Mouse (Mus musculus): ENCODE results near the gene Gatad2a. TPM values are rescaled to one million over a fixed set of nuclear protein-coding genes. Genes with fewer than 3 reads are reported as not detected.
A peak's percentile ranks its signal among the peaks of the same experiment; 100 is the strongest.
"Not testable (repeated sequence)": the region's sequence is repeated elsewhere in the genome, so short reads cannot be mapped to it uniquely, and the experiment has no call there.

Gatad2a gene
- polyA plus RNA-seq, 1 experiment from 2014 or later, result 26.8 TPM

DNA sequence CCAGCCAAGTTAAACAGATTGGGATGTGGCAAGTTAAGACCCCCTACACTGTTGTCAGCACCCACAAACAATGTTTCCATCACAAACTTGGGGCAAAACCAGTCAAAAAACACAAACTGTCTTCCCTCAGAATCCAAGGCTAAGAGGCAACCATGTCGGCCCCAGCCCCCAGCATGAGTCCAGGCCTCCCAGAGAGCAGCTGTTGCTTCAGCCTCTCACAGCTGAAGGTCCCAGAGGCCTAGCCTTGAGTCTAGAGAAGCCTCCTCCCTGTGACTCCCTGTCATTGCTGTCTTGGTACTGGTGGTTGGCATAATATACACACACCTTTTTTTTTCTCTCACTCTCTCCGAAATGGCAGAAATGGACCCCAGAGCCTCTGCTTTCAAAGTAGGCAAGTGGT, 39.5 kb downstream of the Gatad2a start:
- WGBS, result 56% methylated on average over 2 of the region's 2 CpGs
- no peaks in the 10 kb centered on the region for H3K27me3 ChIP-seq (ENCODE audit: control insufficient read depth, insufficient read depth, low read length)
- H3K9ac ChIP-seq (ENCODE audit: low read length), result no peak overlapping the region
- H3K4me2 ChIP-seq (ENCODE audit: low read depth, low read length), result no peak overlapping the region
- no peak overlapping the region for H3K4me3 ChIP-seq (ENCODE audit: low read length)
- no peak overlapping the region for H3K27ac ChIP-seq (ENCODE audit: low read length)
- H3K36me3 ChIP-seq (ENCODE audit: control insufficient read depth, insufficient read depth), result no peaks in the 10 kb centered on the region
- H3K4me1 ChIP-seq (ENCODE audit: control insufficient read depth, insufficient read depth, low read length), result peaks cover 45% of the 10 kb centered on the region
- ATAC-seq (replicated peaks; ENCODE audit: extremely low read depth, insufficient read depth, low FRiP score), result no peak
- no peaks in the 10 kb centered on the region for H3K9me3 ChIP-seq (replicated peaks; ENCODE audit: control insufficient read depth, low read length)

DNA sequence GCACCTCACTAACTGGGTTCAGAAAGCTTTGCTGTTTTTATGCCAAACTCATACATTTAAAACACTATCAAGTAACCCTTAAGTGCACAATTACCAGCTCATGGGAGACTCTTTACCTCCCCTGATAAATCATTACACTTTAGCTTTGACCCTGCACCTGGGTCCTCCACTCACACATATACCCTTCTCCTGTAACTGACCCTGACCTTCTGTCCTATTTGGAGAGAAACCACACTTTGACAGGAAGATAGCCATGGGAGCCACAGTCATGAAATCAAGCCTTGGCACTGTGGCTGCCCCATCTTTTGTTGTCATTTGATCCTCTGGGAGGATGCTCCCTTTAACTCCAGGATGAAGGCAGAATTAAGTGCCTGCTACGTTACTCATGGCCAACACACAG, 41.5 kb downstream of the Gatad2a start:
- no peak for ATAC-seq (replicated peaks; ENCODE audit: extremely low read depth, insufficient read depth, low FRiP score)
- no peak overlapping the region for H3K4me3 ChIP-seq (ENCODE audit: low read length)
- peaks cover 42% of the 10 kb centered on the region for H3K4me1 ChIP-seq (ENCODE audit: control insufficient read depth, insufficient read depth, low read length)
- no peaks in the 10 kb centered on the region for H3K27me3 ChIP-seq (ENCODE audit: control insufficient read depth, insufficient read depth, low read length)
- H3K36me3 ChIP-seq (ENCODE audit: control insufficient read depth, insufficient read depth), result no peaks in the 10 kb centered on the region
- H3K27ac ChIP-seq (ENCODE audit: low read length), result no peak overlapping the region
- H3K4me2 ChIP-seq (ENCODE audit: low read depth, low read length), result no peak overlapping the region
- WGBS, result 54% methylated on average over 1 of the region's 1 CpGs
- H3K9ac ChIP-seq (ENCODE audit: low read length), result no peak overlapping the region
- no peaks in the 10 kb centered on the region for H3K9me3 ChIP-seq (replicated peaks; ENCODE audit: control insufficient read depth, low read length)

DNA sequence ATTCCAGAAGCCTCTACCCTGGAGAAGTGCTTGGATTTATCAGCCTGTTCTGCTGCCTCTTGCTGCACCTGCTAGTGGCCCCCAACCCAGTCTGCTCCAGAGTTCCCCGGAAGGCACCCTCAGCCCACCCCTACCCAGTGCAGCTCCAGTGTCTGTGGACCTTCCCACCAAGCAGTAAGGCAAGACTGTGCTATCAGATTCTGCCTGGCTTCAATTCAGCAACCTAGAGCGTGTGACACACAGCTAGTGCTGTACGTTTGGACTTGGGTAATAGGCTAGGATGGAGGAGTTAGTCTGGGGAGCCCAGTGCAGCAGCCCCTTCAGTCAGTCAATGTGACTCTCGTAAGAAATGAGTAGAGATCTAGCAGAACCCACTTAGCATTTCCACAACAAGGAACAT, 42.0 kb downstream of the Gatad2a start:
- H3K4me3 ChIP-seq (ENCODE audit: low read length), result no peak overlapping the region
- no peak overlapping the region for H3K4me2 ChIP-seq (ENCODE audit: low read depth, low read length)
- H3K36me3 ChIP-seq (ENCODE audit: control insufficient read depth, insufficient read depth), result no peaks in the 10 kb centered on the region
- 48% methylated on average over 4 of the region's 4 CpGs for WGBS
- no peaks in the 10 kb centered on the region for H3K27me3 ChIP-seq (ENCODE audit: control insufficient read depth, insufficient read depth, low read length)
- no peak overlapping the region for H3K9ac ChIP-seq (ENCODE audit: low read length)
- ATAC-seq (replicated peaks; ENCODE audit: extremely low read depth, insufficient read depth, low FRiP score), result no peak
- no peak overlapping the region for H3K27ac ChIP-seq (ENCODE audit: low read length)
- H3K4me1 ChIP-seq (ENCODE audit: control insufficient read depth, insufficient read depth, low read length), result peaks cover 37% of the 10 kb centered on the region
- no peaks in the 10 kb centered on the region for H3K9me3 ChIP-seq (replicated peaks; ENCODE audit: control insufficient read depth, low read length)

DNA sequence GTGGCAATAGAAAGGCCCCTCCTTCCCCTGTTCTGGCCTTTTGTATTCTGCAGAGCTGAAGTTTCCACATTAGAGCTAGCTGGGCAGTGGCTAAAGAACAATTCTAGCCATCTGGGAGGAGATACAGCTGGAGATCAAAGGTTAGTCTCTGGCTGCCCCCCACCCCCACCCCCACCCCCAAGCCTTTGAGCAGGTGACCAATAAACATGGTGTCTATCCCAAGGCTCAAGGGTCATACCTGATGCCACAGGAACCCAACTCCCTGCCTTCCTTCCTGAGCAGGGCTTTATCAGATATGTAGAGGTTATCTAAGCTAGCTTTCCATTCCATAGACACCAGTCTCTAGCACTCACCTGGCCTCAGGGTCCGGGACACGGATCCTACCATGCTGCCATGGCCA, 45.9 kb downstream of the Gatad2a start:
- 93% methylated on average over 2 of the region's 2 CpGs for WGBS
- no peak overlapping the region for H3K27ac ChIP-seq (ENCODE audit: low read length)

DNA sequence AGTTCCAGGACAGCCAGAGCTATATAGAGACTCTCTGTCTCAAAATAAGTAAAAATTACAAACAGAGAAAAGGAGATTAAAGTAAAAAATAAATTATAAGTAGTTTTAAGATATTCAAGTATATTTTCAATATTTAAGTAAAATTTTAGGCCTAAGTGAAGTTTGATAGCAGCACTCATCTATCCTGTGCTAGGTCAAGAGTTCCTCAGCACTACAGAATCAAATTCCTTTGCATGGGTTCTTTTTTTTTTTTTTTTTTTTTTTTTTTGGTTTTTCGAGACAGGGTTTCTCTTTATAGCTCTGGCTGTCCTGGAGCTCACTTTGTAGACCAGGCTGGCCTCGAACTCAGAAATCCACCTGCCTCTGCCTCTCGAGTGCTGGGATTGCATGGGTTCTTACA, 53.7 kb downstream of the Gatad2a start:
- not testable (repeated sequence) for H3K27me3 ChIP-seq (ENCODE audit: control insufficient read depth, insufficient read depth, low read length); H3K4me3 ChIP-seq (ENCODE audit: low read length); H3K36me3 ChIP-seq (ENCODE audit: control insufficient read depth, insufficient read depth); H3K4me2 ChIP-seq (ENCODE audit: low read depth, low read length); H3K9ac ChIP-seq (ENCODE audit: low read length); H3K9me3 ChIP-seq (replicated peaks; ENCODE audit: control insufficient read depth, low read length); H3K27ac ChIP-seq (ENCODE audit: low read length); ATAC-seq (replicated peaks; ENCODE audit: extremely low read depth, insufficient read depth, low FRiP score)
- H3K4me1 ChIP-seq (ENCODE audit: control insufficient read depth, insufficient read depth, low read length), result peaks cover 48% of the 10 kb centered on the region
- 91% methylated on average over 2 of the region's 3 CpGs for WGBS

More for the DNA sequence above, 45.9 kb downstream of the Gatad2a start:
- no peak for ATAC-seq (replicated peaks; ENCODE audit: extremely low read depth, insufficient read depth, low FRiP score)
- no peaks in the 10 kb centered on the region for H3K27me3 ChIP-seq (ENCODE audit: control insufficient read depth, insufficient read depth, low read length)
- H3K9me3 ChIP-seq (replicated peaks; ENCODE audit: control insufficient read depth, low read length), result no peaks in the 10 kb centered on the region
- peaks cover 16% of the 10 kb centered on the region for H3K4me1 ChIP-seq (ENCODE audit: control insufficient read depth, insufficient read depth, low read length)
- H3K4me3 ChIP-seq (ENCODE audit: low read length), result no peak overlapping the region
- no peak overlapping the region for H3K4me2 ChIP-seq (ENCODE audit: low read depth, low read length)
- H3K36me3 ChIP-seq (ENCODE audit: control insufficient read depth, insufficient read depth), result 0 out of 2 replicates have a peak, but pooled peaks cover 2% of the 10 kb centered on the region
- H3K9ac ChIP-seq (ENCODE audit: low read length), result no peak overlapping the region

DNA sequence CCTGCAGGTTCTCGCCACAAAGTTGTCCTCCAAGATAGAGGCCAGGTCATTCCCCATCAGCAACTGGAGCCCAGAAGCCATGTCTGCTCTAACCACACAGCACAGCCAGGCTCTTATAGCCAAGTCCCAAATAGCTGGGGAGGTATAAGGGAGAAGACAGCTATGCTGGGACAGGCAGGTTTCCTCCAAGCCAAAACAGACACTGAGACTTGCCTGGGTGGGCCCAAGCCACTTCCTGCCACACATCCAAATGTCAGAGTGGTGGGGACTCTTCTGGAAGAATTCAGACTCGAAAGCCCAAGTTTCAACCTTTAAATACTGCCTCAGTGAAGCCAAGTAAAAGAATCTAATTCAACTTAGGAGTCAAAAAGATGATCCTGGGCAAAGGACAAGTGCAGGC, 55.8 kb downstream of the Gatad2a start:
- H3K4me1 ChIP-seq (ENCODE audit: control insufficient read depth, insufficient read depth, low read length), result peaks cover 66% of the 10 kb centered on the region
- H3K27ac ChIP-seq (ENCODE audit: low read length), result peak overlapping the region; percentile 79

DNA sequence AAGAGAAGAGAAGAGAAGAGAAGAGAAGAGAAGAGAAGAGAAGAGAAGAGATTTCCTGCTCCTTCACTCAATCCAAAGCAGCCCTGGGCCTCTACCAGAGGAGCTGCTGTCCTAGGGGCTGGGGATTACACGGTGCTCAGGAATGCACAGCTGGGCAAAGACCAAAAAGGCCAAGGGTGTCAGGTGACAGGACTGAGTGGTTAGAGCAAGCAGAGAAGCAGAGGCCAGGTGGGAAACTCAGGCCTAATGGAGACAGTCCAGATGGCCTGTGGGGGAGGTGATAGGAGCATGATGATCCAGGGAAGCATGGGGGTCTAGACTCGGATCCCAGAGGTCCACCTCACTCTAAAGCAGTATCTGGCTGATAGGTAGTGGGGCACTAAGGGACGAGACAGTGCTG, 56.6 kb downstream of the Gatad2a start:
- Histone ChIP-seq H3K27ac (ENCODE audit: low read length) (peak overlapping the region; percentile 79), H3K27me3 (ENCODE audit: control insufficient read depth, insufficient read depth, low read length) (no peaks in the 10 kb centered on the region), H3K4me2 (ENCODE audit: low read depth, low read length) (0 out of 2 replicates have a peak overlapping the region, but pooled peaks have one; percentile 6), H3K4me1 (ENCODE audit: control insufficient read depth, insufficient read depth, low read length) (peaks cover 64% of the 10 kb centered on the region), H3K36me3 (ENCODE audit: control insufficient read depth, insufficient read depth) (0 out of 2 replicates have a peak, but pooled peaks cover under 1% of the 10 kb centered on the region), H3K9me3 (replicated peaks; ENCODE audit: control insufficient read depth, low read length) (no peaks in the 10 kb centered on the region), H3K4me3 (ENCODE audit: low read length) (no peak overlapping the region), H3K9ac (ENCODE audit: low read length) (no peak overlapping the region)
- 10% methylated on average over 3 of the region's 3 CpGs for WGBS
- peak; percentile 61 for ATAC-seq (replicated peaks; ENCODE audit: extremely low read depth, insufficient read depth, low FRiP score)

More for the DNA sequence above, 55.8 kb downstream of the Gatad2a start:
- Histone ChIP-seq H3K4me3 (ENCODE audit: low read length) (no peak overlapping the region), H3K27me3 (ENCODE audit: control insufficient read depth, insufficient read depth, low read length) (no peaks in the 10 kb centered on the region), H3K36me3 (ENCODE audit: control insufficient read depth, insufficient read depth) (no peaks in the 10 kb centered on the region), H3K9ac (ENCODE audit: low read length) (no peak overlapping the region), H3K9me3 (replicated peaks; ENCODE audit: control insufficient read depth, low read length) (no peaks in the 10 kb centered on the region), H3K4me2 (ENCODE audit: low read depth, low read length) (no peak overlapping the region)
- WGBS, result 85% methylated on average over 2 of the region's 2 CpGs
- no peak for ATAC-seq (replicated peaks; ENCODE audit: extremely low read depth, insufficient read depth, low FRiP score)

DNA sequence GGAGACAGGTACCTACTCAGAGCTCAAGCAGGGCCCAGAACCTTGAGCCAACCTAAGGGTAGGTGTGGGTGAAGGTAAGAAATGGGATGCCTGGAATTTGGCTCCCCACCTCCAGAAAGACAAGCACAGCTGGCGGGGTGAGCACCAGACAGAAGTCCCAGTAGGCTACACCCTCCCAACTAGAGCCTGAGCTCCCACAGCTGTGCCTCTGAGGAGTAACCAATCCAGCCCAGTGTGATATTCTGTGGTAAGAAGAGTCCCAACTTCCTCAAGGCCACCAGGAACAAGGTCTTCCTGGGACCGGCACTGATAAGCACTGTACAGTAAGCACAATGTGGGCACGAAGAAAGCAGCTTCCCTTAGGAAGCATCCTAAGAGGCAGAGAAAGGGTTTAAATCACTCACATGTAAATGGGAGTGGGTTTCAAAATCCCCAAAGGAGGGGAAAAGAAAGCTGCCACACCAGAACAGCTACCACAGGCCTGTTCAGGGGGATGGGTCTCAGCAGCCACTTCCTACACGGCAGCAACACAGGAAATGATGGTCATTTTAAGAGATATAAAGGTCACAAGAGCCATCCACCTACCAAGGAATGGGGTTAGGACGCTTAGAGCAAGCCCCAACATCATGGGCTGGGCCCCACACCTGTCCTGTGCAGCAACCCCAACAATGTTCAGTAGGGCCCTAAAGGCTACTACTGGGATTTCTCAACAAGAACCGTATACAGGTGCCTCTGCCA, 57.8 kb downstream of the Gatad2a start:
- Histone ChIP-seq H3K27me3 (ENCODE audit: control insufficient read depth, insufficient read depth, low read length) (no peaks in the 10 kb centered on the region), H3K9ac (ENCODE audit: low read length) (no peak overlapping the region), H3K36me3 (ENCODE audit: control insufficient read depth, insufficient read depth) (0 out of 2 replicates have a peak, but pooled peaks cover 3% of the 10 kb centered on the region), H3K4me2 (ENCODE audit: low read depth, low read length) (no peak overlapping the region), H3K4me1 (ENCODE audit: control insufficient read depth, insufficient read depth, low read length) (peaks cover 56% of the 10 kb centered on the region), H3K4me3 (ENCODE audit: low read length) (no peak overlapping the region), H3K9me3 (replicated peaks; ENCODE audit: control insufficient read depth, low read length) (no peaks in the 10 kb centered on the region), H3K27ac (ENCODE audit: low read length) (peak overlapping the region; percentile 40)
- ATAC-seq (replicated peaks; ENCODE audit: extremely low read depth, insufficient read depth, low FRiP score), result no peak
- WGBS, result 76% methylated on average over 6 of the region's 6 CpGs

DNA sequence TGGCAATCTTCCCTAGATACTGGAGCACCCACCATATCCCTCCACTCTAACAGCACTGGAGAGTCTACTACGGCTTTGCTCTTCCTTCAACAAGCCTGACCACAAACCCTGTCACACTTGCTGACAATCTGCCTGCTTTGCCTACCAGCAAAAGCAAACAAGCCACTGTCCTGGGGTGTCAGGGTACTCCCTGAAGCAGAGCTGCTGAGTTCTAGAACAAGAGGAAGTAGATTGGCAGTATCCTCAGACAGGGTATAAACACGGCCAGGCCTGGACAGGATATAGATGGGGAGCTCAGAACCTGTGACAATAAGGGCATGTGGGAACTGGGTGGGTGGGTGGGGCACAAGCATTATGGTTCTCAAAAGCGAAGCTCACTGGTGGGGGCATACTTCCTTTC, 58.7 kb downstream of the Gatad2a start:
- ATAC-seq (replicated peaks; ENCODE audit: extremely low read depth, insufficient read depth, low FRiP score), result no peak
- no peak overlapping the region for H3K4me3 ChIP-seq (ENCODE audit: low read length)
- no peak overlapping the region for H3K4me2 ChIP-seq (ENCODE audit: low read depth, low read length)
- WGBS, result 66% methylated on average over 3 of the region's 3 CpGs
- no peaks in the 10 kb centered on the region for H3K27me3 ChIP-seq (ENCODE audit: control insufficient read depth, insufficient read depth, low read length)
- H3K36me3 ChIP-seq (ENCODE audit: control insufficient read depth, insufficient read depth), result 0 out of 2 replicates have a peak, but pooled peaks cover 3% of the 10 kb centered on the region
- H3K4me1 ChIP-seq (ENCODE audit: control insufficient read depth, insufficient read depth, low read length), result peaks cover 52% of the 10 kb centered on the region
- H3K9me3 ChIP-seq (replicated peaks; ENCODE audit: control insufficient read depth, low read length), result no peaks in the 10 kb centered on the region
- H3K27ac ChIP-seq (ENCODE audit: low read length), result no peak overlapping the region
- H3K9ac ChIP-seq (ENCODE audit: low read length), result no peak overlapping the region
